Mouse (Mus musculus) bone marrow macrophage, adult 2 months (primary cell): Measurements from ENCODE around the gene Bahcc1.

ENCODE experiments used
- CTCF ChIP-seq: IDR thresholded peaks from 2 replicates; pipeline ENCODE4 v1.5.1; 2012; ENCODE audit warnings: low read depth, mild to moderate bottlenecking, low read length, moderate library complexity
- POLR2A ChIP-seq: IDR thresholded peaks from 2 replicates; pipeline ENCODE4 v1.6.1; 2012; ENCODE audit warnings: mild to moderate bottlenecking, low read depth, low read length, borderline replicate concordance

GRCm38 (mm10) chr11:120206069-120206668 lies 26.6 kb upstream of the Bahcc1 start:
- TF ChIP-seq CTCF (no peak), POLR2A (no peak)
